Mouse (Mus musculus) testis, adult 10 weeks (tissue): Measurements from ENCODE around the gene Tesmin. TPM values are rescaled to one million over a fixed set of nuclear protein-coding genes. Genes with fewer than 3 reads are reported as not detected.

Source experiments
- polyA plus RNA-seq: library from polyadenylated mRNA; stranded (reverse); fragments of 350-450 nt; fragmentation: Illumina TruSeq; extraction: RNeasy Lipid Tissue Mini Kit (QIAGEN cat#74804); gene quantifications from one replicate; pipeline ENCODE4 v1.2.3, GENCODE M21; 2014; ENCODE audit warnings: low read depth, low replicate concordance

The Tesmin gene
- polyA plus RNA-seq, result 57.3 TPM

GRCm38 (mm10) chr19:3388629-3389057 is at the start of gene Tesmin:
TSS of gene Tesmin (plus strand) at chr19:3388857.

GRCm38 (mm10) chr19:3414268-3414733 is 25.6 kb downstream of the Tesmin start, which contains the start of gene Gal:
TSS of gene Gal (minus strand) at chr19:3414544.

Other genes with a start within 250 kb of the Tesmin start
- 24.0 TPM for gene Mrpl21, start 106.0 kb upstream of the Tesmin start, polyA plus RNA-seq
- 0.88 TPM for gene Ighmbp2, start 105.8 kb upstream of the Tesmin start, polyA plus RNA-seq
- 14.6 TPM for gene Cpt1a, start 66.5 kb upstream of the Tesmin start, polyA plus RNA-seq
- not detected for gene Gal, start 25.7 kb downstream of the Tesmin start, polyA plus RNA-seq
- gene Ppp6r3, start 186.9 kb downstream of the Tesmin start, polyA plus RNA-seq, result 103 TPM